ENCODE assay signal across 16 mouse cellular contexts in genomic region chr5:50728337-50729003, GRCm38 (mm10).
"Had no signal": no experiment of that assay in that cellular context is flagged by ENCODE, and none has a peak within 500 bp of the region (broad histone marks: within the 10 kb centered on the region; RNA-seq: fewer than 3 reads in every experiment).

No protein-coding gene starts in this region.

- H3K36me3 ChIP-seq: neural tube, embryonic 13.5 days; neural tube, embryonic 15.5 days; stomach, embryonic 15.5 days had no signal

- DNase-seq: retina, postnatal 1 day; right cerebral cortex, adult 18-20 months; right cerebral cortex, postnatal 14 days; right cerebral cortex, postnatal 25 days; right cerebral cortex, postnatal 4 days; spleen, adult 18-20 months; thymus, adult 18-20 months; thymus, adult 2 months; thymus, postnatal 14 days; thymus, postnatal 25 days; thymus, postnatal 36 days; thymus, postnatal 4 days had no signal

- H3K27me3 ChIP-seq: neural tube, embryonic 13.5 days; neural tube, embryonic 15.5 days; stomach, embryonic 15.5 days had no signal

- H3K4me1 ChIP-seq: neural tube, embryonic 13.5 days; neural tube, embryonic 15.5 days; stomach, embryonic 15.5 days had no signal

- H3K9ac ChIP-seq: neural tube, embryonic 13.5 days; neural tube, embryonic 15.5 days; stomach, embryonic 15.5 days had no signal

- H3K4me2 ChIP-seq: neural tube, embryonic 13.5 days; neural tube, embryonic 15.5 days; stomach, embryonic 15.5 days had no signal

- H3K27ac ChIP-seq: neural tube, embryonic 13.5 days; neural tube, embryonic 15.5 days; stomach, embryonic 15.5 days; stomach, postnatal 0 days had no signal

- H3K9me3 ChIP-seq: neural tube, embryonic 13.5 days; neural tube, embryonic 15.5 days; stomach, embryonic 15.5 days had no signal

- H3K4me3 ChIP-seq: neural tube, embryonic 13.5 days; neural tube, embryonic 15.5 days; stomach, embryonic 15.5 days had no signal
